Mouse (Mus musculus): ENCODE data around the gene Gbf1.
"Not testable (repeated sequence)": the region's sequence is repeated elsewhere in the genome, so short reads cannot be mapped to it uniquely, and the experiment has no call there.

The Gbf1 gene

DNA sequence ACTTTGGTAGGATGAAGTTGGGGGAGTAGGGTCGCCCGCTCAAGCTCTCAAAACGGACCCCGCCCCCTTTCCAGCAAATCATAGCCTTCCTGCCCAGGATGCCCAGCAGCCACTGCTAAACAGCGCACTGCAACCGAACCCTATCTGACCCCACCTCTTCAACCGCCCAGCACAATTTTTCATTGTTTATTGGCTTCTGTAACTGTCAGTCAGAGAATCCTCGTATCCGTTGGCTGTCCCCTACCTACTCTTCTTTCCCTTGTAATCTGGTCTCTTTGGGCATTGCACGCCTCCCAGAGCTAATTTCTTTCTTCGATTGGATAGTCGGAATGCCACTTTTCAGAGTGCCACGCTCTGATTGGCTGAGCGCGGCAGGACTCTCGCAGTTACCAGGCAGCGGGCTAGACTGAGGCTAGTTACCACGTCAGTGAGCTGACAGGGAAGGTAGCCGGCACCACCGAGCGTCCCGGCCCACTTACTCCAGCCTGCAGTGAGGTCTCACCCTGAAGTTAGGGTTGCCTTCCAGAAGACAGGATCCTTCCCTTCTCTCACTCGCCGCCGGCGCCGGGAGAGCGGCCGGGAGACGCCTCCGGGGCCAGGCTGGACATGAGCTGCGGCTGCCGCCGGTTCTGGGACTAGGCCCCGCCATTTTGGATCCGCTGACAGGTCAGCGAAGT is at the start of gene Gbf1:
Gbf1 (plus strand) TSS at position 383 of the 677 bp plus-strand sequence.
- DNase-seq, result peak; percentile 98

DNA sequence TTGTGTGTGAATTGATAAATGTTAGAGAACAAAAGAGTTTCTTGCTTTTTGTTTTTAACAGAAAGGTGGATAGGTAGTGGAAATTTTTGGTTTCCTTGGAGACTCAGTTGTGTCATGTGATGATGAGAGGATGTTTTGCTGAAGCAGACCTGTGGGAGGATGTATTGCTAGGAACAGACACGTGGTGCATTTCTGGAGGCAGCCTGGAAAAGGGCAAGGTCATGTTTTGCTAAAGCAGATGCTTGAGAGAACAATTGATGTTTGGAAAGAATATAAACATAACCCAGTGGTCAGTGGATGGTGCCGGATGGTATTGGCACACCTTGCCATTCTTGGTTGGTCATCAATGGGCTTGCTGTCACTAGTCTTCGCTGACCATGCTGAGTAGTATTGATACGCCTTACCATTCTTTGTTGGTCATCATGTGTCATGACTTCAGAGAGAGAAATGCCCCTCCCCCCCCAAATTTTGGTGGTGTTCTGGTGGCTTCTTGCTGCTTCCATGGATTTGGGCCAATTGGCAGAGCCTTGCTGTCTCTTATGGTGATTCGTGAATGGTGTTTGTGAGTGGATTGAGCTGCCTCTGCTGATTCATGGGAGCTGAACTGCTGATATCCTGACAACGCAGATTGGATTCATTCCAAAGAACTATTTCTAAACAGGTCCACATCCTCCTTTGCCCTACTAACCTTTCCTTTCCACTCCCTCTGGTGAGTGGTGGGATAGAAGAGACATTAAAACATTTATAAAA is 48.7 kb upstream of the Gbf1 start:
- no peak for DNase-seq

DNA sequence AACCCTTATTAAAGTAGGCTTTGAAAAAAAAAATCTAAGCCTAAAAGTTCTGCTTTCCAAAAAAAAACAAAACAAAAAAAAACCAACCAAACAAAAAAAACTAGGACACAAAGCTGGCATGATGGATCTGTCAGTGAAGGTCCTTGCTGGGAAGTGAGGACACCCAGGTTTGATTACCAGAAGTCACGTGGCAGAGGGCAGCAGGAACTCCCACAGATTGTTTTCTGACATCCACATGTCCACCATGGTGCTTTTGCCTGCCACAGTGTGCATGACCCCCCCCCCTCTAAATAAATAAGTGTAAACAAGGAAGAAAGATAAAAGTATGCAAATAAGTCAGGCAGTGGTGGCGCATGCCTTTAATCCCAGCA is 48.1 kb upstream of the Gbf1 start:
- DNase-seq, result no peak

DNA sequence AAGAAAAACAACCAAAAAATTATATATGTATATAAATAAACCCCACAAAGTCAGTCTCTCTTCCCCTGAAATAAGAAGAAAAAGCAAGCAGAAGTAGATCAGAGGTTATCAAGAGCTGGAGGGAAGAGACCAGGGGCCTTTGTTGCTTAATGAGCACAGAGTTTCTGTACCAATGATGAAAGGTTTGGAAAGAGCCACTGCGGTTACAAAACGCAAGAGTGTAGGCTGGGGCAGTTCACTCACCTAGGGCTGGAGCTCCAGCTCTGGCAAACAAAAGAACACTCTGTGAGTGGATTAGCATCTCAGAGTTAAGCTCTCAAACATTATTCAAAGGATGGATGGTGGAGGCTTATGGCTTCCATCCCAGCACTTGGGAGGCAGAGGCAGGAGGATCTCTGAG is 42.1 kb upstream of the Gbf1 start:
- DNase-seq, result no peak

DNA sequence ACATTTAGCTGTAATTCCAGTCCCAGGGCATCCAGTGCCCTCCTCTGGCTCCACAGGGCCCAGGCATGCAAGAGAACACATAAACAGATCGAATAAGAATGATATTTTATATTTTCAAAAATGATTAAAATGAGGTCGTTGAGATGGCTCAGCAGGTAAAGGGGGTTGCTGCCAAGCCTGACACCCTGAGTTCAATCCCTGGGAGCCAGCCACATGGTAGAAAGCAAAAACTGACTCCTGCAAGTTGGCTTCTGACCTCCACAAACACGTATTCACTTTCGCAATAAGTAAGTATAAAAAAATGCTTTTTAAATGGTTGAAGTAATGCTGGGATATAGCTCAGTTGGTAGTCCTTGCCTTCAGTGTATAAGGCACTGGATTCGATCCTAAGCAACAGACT is 41.5 kb upstream of the Gbf1 start:
- no peak for DNase-seq

DNA sequence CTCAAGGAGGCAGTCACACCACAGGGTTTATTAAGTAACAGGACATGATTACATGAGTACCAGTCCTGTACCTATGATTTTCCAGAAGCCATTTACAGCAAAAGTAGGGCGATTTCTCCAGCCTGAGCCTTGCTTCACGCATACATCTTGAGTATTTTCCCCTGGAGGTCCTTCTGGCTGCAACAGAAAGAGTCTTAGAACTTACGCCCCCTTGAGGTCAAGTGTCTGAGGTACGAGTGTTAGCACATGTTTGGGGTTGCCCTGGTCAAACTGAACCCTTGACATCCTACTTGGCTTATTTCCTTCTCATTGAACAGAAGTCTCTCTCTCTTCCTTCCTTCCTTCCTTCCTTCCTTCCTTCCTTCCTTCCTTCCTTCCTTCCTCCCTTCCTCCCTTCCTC is 37.7 kb upstream of the Gbf1 start:
- DNase-seq, result no peak

DNA sequence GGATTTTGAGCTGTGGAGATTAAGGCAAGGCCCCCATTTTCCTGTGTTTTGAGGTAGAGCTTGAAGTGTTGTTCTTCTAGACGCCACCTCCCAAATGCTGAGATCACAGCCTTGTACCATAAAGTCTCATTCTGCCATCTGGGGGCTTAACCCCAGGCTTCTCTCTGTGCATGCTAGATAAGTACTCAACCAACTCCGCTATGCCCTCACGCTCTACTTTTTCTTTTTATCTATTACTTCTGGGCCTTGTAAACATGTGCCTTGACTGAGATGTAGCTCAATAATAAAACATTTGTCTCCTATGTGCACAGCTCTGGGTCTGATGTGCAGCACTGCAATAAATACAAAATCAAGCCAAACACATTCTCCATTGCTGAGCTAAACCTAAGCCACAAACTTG is 32.9 kb upstream of the Gbf1 start:
- DNase-seq, result no peak

DNA sequence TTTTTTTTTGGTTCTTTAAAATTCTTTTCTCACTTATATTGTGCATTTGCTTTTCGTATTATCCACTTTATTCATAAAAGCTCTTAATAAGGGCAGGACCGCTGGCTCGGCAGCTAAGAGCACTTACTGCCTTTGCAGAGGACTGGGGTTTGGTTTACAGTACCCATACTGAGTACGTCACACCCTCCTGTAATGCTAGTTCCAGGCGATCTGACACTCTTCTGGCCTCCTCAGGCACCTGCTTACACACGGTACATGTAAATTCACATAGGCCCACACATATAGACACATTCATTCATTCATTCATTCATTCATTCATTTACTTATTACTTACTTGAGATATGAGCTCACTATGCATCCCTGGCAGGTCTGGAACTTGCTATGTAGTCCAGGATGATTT is 31.4 kb upstream of the Gbf1 start:
- DNase-seq, result no peak

DNA sequence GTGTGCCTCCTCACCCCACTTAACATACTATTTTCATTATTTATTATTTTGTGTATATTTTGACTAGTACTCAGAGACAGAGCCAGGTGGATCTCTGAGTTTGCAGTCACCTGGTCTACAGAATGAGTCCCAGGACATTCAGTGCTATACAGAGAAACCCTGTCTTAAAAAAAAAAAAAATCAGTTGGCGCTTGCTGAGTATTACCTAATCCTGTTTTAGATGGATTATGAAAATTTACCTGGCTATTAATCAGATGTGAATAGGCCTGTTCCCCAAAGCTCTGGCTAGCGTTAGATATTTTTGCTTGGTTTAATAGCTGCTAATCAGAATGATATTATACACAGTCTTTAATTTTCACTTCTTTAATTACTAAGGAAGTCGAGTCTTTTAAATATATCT is 28.4 kb upstream of the Gbf1 start:
- no peak for DNase-seq

DNA sequence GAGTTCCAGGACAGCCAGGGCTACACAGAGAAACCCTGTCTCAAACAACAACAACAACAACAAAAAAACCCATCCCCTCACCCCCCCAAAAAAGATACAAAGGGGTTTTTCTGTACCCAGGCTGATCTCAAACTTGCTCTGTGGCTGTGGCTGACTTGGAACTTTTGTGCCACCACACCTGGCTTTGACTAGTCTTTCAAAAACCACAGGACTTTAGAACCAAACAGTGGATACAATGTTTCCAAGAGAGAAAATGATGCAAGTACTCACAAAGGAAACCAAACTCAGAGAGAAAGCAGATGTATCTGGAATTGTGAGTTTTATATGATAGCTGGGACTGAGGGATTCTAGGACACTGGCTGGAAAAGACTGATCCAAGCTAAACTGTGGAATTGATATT is 27.7 kb upstream of the Gbf1 start:
- DNase-seq, result no peak

DNA sequence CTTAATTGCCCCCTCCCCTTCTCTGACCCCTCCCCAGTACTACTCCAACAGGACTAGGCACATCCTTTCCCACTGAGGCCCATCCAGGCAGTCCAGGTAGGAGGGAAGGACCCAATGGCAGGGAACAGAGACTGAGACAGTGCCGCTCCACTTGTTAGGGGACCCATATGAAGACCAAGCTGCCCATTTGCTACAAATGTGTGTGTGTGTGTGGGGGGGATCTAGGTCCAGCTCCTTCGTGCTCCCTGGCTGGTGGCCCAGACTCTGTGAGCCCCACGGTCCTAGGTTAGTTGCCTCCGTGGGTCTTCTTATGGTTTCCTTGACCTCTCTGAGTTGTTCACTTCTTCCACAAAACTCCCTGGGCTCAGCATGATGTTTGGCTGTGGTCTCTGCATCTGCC is 26.0 kb upstream of the Gbf1 start:
- DNase-seq, result no peak

DNA sequence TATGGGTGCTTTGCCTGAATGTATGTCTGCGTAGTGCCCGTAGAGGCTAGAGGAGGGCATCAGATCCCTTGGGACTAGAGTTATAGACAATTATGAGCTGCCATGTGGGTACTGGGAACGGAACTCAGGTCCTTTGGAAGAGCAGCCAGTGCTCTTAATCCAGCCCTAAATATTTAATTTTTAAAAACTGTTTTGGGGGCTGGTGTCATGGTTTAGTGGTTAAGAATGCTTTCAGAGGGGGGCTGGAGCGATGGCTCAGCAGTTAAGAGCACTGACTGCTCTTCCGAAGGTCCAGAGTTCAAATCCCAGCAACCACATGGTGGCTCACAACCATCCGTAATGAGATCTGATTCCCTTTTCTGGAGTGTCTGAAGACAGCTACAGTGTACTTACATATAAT is 22.6 kb upstream of the Gbf1 start:
- DNase-seq, result not testable (repeated sequence)

DNA sequence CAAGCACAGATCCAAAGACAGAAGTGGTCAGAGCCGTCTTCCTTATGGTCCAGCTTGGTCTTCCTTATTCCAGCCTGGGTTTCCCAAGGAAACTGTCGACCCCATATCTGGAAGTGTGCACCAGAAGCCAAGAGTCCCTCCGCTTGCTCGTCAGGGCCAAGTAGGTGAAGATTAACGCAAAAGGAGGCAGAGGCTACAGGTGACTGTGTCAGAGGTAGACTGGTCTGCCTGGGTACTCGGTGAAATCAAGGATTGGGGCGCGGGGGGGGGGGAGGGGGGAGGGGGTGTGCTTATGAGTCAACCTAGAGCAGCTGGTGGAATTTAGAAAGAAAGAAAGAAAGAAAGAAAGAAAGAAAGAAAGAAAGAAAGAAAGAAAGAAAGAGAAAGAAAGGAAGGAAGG is 21.0 kb upstream of the Gbf1 start:
- no peak for DNase-seq

DNA sequence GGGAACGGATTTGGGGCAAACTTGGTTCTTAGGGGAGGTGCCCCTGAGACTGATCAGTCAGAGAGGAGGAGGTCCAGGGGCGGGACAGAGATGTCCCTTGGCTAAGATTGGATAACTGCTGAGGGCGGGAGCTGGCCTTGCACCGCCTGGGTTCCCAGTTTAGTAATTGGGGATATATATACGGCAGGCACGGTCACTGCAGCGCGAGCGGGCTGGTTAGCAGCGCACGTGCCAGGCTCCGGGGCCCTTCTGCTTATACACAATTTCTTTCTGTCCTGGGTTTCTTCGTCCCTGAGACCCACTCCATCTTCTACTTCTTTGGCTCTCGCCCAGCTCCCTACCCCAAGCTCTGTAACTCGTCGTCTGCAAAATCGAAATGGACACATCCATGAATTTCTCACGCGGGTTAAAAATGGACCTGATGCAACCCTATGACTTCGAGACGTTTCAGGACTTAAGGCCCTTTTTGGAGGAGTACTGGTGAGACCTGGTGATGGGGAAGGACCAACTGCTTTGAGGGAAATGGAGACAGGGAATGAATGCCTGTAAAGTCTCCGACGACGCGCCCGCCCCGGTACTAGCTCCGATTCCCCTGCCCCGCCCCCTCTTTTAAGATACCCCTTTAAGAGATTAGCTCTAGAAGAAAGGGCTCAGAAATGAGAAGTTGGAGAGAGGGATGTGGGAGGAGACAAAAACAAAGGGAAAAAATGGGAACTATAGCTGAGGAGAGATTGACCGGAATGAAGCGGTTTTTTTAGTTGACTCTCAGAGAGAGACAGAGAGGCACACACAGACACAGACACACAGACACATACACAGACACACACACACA is 20.4 kb upstream of the Gbf1 start, which contains the start of gene Elovl3:
Elovl3 (plus strand) TSS at position 204 of the 832 bp plus-strand sequence.
- no peak for DNase-seq

DNA sequence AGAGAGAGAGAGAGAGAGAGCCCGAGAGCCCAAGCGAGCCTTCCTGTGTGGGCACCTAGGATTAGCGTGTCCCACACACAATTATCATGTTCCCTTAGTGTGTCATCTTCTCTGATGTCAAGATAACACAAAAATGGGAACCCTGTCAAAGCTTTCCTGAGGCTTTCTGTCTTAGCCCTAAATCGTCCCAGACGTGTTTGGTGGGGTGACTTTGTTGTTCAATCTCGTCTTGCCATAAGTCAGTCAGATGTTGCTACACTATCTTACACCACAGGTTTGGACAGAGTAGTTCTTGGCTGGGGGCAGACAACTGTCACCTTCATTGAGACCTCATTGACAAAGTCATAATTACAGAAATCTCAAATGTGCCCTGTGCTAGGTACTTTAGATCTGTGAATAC is 19.7 kb upstream of the Gbf1 start:
- no peak for DNase-seq

DNA sequence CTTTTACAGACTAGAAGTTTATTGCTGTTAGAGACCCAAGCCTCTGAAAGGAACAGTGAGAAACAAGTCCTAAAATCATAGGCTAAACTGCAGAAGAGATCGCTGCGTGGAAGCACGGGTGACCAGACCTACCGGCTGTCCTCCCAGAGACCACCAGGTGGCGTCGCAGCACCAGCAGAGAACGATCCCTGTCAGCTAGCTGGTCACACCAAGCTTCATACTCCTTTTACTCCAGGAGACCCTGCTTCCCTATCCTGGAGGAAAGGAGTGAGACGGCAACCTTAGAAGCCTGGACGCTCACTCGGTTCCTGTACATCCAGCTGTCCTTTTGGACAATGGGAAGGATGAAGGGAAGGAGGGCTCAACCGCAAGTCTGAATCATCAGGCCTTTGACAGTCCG is 17.0 kb upstream of the Gbf1 start:
- peak; percentile 83 for DNase-seq

DNA sequence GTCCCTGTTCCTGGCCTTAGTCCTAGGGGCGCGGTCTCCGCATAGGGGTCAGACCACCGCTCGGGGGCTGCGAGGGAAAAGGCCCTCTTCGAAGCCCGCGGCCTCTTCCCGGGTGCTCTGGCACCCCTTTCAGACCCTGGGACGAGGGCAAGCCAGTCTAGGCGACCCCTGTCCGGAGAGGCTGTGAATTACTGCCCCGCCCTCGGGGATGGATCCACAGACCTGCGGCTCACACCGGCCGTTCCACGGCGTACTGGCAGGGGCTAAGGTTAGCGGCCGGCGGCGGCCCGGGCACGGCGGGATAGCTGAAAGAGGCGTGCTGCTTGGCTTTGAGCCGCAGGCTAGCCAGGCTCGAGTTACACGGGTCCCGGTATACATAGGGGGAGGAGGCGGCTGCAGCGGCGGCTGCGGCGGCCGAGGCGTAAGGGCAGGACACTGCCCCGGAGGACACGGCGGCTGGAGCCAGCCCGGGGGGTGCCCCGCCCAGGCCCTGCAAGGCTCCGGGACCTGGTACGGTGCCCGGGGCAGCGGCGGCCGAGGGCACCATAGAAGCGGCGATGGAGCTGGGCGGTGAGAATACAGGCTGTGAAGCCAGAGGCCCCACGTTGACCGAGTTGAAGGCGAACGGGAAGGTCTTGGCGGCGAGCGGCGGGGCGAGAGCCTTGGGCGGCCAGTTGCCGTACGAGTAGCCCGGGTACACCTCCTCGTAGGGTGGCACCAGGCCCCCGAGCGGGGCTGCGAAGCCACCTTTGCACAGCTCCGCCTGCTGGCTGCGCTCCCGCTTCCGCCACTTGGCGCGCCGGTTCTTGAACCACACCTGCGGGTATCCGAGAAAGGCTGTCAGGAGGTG is 16.3 kb upstream of the Gbf1 start:
- DNase-seq, result peak; percentile 52

DNA sequence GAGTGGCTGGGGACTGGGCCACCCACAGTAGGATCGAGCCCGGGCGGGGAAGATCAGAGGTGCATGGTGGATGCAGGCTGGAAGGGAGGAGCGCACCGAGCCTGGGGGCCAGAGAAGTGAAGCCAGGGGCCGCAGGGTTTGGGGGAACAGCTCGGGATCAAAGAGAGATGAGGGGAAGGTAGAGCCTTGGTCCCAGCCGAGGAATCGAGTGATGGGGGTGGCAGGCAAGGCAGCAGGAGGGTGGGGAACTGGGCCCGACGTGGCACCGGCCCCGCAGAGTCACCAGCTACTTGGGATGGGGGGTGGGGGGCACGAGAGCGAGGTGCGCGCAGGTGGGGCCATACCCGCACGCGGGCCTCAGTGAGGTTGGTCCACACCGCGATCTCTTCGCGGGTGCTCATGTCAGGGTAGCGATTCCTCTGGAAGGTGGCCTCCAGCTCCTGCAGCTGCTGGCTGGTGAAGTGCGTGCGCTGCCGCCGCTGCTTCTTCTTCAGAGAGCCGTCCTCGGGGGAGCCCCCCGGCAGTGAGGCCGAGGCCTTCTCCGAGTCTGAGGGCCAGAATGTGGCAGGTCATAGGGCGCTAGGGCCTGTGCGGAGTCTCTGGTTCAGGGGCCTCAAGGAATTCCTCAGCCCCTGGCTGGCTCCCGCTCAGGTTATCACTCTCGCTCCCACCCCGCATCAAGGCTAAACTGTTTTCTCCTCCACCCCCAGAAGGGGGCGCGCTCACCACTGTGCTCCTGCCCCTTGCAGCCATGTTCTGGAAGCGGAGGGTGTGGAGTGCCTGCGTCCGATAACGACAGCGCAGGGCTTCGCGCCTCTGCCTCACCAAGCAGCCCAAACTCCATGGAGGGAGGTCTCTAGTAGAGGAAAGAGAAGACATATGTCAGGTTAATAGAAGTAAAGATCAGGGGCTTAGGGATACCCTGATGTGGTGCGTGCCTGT is 15.4 kb upstream of the Gbf1 start:
- no peak for DNase-seq

DNA sequence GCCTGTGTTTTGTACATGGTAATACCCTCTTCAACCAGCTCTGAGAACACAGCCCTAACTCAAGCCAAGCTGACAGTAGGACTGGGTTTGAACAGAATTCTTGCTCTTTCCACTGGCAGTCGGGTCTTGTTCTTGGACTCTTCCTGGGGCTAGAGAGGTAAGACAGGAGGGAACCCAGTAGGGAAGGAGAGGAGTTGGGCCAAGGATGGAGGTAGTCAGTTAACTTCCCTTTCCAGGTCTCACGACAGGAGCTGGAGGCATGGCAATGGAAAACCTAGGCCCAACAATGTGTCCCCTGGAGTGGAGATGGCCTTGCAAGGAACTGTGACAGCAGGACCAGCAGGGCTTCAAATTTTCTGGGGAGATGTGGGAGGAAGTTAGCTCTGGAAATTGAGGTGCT is 12.0 kb upstream of the Gbf1 start:
- no peak for DNase-seq

DNA sequence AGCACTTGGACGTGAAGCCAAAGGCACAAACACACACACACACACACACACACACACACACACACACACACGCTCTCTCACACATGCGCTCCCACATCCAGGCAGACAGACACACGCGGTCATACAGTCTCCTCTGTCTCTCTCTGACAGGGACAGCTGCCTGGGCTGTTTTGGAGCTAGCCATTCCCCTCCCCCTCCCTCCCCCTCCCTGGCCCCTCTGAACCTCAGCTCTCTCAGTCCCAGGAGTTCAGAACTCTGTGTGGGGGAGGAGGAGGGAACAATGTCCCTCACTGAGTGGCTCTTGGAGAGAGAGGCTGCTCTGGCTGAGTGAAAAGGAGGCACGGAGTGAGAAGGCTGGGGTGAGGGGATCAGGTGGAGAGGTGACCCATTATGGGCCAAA is 11.2 kb upstream of the Gbf1 start:
- DNase-seq, result no peak

DNA sequence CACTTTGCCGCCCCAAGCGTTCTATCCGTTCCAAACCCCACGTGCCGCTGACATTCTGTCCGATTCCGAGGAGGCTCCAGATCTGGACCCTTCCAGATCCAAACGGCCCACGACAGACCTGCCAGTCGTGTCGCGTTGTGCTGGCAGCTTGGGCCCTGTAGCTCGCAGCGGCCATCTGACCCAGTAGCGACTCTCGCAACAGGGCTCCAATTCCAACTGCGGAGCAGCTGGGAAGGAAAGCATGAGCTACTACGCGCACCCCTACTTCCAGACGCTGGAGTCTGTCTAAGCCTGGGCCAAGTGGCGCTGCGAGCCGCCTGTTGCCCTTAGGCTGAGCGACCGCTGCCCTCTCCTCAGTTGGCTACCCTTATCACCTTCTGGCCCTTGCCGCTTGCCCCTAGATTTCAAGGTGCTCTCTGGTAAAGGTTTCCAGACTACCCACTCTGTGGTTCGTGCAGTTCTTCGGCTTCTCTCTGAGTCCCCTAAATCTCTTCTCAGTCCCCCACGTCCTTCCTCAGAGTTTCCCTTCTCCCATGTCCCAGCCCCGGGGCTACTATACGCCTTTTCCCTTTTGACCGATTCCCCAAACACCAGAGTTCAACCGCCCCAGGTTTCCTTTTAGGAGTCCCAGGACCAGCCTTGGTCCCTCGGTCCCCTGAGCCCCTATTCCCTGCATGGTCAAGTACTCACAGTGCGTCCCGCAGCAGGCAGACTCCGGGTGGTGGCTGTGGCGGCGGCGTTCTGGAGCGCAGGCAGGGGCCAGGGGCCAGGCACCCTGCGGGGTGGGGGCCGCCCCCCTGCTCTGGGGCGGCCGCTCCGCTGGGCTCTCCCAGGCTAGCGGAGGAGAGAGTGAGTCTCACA is 4.6 kb upstream of the Gbf1 start, which contains the start of gene Pitx3:
Pitx3 (minus strand) TSS at position 816 of the 861 bp plus-strand sequence.
- no peak for DNase-seq

Data from cerebellum, adult 9-11 months (tissue).